Mouse (Mus musculus): ENCODE results near the gene Prl7b1.

Gene Prl7b1

DNA sequence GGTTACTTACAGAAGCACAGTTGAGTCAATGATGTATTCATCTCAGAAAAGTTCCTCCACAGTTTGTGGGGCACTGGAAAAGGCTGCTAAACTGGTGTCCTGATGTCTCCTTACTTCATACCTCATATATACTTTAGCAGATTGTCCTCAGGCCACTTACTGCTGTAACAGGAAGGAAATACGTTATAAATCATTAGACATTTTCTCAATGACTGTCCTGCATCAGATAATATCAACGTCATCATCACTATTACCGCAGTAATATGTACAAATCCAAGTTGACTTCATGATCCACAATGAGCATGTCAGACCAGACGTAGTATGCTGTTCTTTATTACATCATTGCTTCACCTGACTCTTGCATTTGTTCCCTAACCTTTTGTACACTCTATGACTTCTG lies at the start of gene Prl7b1:
Gene Prl7b1, minus strand, starts transcription at position 101 of the 400 bp plus-strand sequence.
- DNase-seq (ENCODE audit: low spot score), result no peak

DNA sequence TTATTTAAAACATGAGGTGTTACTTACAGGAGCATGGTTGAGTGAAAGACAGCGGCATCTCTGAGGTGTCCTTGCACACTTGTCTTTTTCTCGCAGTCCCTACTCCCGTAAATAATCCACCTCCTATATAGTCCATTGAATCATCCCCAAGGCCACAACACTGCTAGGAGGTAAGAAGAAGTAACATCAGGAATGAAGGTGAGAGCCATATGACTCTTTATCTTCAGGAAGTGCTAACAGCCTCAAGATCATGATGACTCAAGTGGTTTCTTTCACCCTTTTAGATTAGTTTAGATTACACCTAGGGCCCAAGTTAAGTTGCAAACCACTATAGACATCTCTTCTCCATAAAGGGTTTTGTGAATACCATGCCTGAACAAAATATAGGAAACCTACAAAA lies 32.0 kb upstream of the Prl7b1 start, which contains the start of gene Prl7a1:
Gene Prl7a1, minus strand, starts transcription at position 101 of the 400 bp plus-strand sequence.
- DNase-seq (ENCODE audit: low spot score), result no peak

DNA sequence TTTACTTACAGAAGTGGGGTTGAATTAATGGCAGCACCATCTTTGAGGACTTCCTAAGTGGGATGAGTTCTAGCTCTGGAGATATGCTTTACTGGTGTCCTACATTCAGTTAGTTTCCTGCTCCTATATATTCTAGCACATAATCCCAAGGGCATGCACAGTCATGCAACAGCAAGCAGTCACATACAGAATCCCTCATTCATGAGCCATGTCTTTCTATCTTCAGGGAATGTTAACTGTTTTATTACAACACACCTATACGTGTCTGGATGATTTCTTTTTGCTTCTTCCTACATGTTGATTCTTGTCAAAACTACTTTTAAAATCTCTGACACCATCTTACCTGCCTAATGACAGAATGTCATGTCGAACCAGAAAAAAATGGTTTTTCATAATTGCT lies 28.3 kb downstream of the Prl7b1 start, which contains the start of gene Prl8a1:
Gene Prl8a1, minus strand, starts transcription at position 101 of the 400 bp plus-strand sequence.
- no peak for DNase-seq (ENCODE audit: low spot score)

DNA sequence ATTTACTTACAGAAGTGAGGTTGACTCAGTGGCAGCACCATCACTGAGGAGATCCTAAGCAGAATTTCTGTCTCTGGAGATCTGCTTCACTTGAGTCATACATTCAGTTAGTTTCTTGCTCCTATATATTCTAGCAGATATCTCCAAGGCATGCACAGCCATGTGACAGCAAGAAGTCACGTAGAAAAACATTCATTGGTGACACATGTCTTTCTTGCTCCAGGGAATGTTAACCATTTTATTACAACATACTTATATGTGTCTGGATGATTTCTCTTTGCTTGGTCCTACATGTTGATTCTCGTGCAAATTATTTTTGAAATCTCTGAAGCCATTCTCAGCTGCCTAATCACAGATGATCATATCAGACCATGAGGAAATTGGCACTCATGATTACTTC lies 45.9 kb downstream of the Prl7b1 start, which contains the start of gene Prl8a9:
Gene Prl8a9, minus strand, starts transcription at position 101 of the 400 bp plus-strand sequence.
- no peak for DNase-seq (ENCODE audit: low spot score)

DNA sequence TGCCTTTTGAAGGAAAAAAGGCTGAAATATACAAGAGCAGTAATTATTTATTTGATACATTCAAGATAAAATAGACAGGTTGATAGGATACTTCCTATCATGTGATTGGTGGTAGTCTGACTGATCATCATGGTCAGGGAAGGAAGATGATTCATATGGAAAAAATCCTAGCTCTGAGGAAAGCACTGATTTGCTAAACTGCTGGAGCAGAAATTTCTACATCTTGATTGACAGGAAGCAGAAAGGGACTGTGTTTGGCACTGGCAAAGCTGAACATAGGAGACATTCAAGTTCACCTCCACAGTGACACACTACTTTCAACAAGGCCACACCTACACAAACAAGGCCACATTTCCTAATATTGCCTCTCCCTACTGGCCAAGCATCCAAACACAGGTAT lies 57.0 kb downstream of the Prl7b1 start:
- no peak for DNase-seq (ENCODE audit: low spot score)
